Mouse (Mus musculus): Measurements from ENCODE around the gene Atp5k.

GRCm38 (mm10) chr5:108385632-108386031 lies 48.6 kb downstream of the Atp5k start:
- TF ChIP-seq POLR2A (IDR thresholded peaks at IDR 0.05; ENCODE audit: control insufficient read depth, extremely low read depth, insufficient read depth, low read length, poor library complexity) (no peak), CTCF (IDR thresholded peaks at IDR 0.05; ENCODE audit: borderline replicate concordance, control insufficient read depth, extremely low read depth, insufficient read depth, low read length, poor library complexity) (no peak)
